Mouse (Mus musculus) heart, postnatal 0 days (tissue): ENCODE measurements around the gene Aig1.

Experiments
- CTCF ChIP-seq: IDR thresholded peaks from 2 replicates; pipeline ENCODE4 v1.5.1; 2016; ENCODE audit warnings: antibody characterized with exemption, control low read depth, low read depth
- EP300 ChIP-seq: IDR thresholded peaks from 2 replicates; pipeline ENCODE4 v1.6.1; 2016; ENCODE audit warnings: antibody characterized with exemption, low read depth

- no peak for TF ChIP-seq CTCF
- TF ChIP-seq EP300, result no peak
Measured at GRCm38 (mm10) chr10:13715584-13715983, 153.2 kb downstream of the Aig1 start.
